Mouse (Mus musculus) thymus, adult 2 months (tissue): ENCODE measurements around the gene Rtn4ip1. TPM values are rescaled to one million over a fixed set of nuclear protein-coding genes. Genes with fewer than 3 reads are reported as not detected.

Source experiments
- DNase-seq: peaks from one replicate; pipeline ENCODE4 v3.0.0; 2021
- H3K27ac ChIP-seq: fragments of 200-500 bp; 2 replicates; pipeline ENCODE4 v1.5.1; 2012; ENCODE audit warnings: low read length, control low read depth; ENCODE audit not compliant: control insufficient read depth, insufficient read depth
- H3K27me3 ChIP-seq: fragments of 200-500 bp; 2 replicates; pipeline ENCODE4 v1.6.1; 2012; ENCODE audit warnings: mild to moderate bottlenecking, low read length, moderate library complexity, mixed read lengths; ENCODE audit not compliant: control insufficient read depth, insufficient read depth
- H3K36me3 ChIP-seq: fragments of 200-500 bp; 2 replicates; pipeline ENCODE4 v1.6.1; 2012; ENCODE audit warnings: mild to moderate bottlenecking, low read length, moderate library complexity; ENCODE audit not compliant: control insufficient read depth, insufficient read depth
- H3K4me1 ChIP-seq: fragments of 200-500 bp; replicated peaks from 2 replicates; pipeline ENCODE4 v1.6.1; 2012; ENCODE audit warnings: low read length; ENCODE audit not compliant: control insufficient read depth, insufficient read depth
- H3K4me3 ChIP-seq: fragments of 200-500 bp; 2 replicates; pipeline ENCODE4 v1.5.1; 2012; ENCODE audit warnings: mild to moderate bottlenecking, low read length, control low read depth, moderate library complexity; ENCODE audit not compliant: control insufficient read depth, insufficient read depth
- CTCF ChIP-seq: fragments of 200-500 bp; IDR thresholded peaks from 2 replicates; pipeline ENCODE4 v1.5.1; 2012; ENCODE audit warnings: mild to moderate bottlenecking, control low read depth, low read length, moderate library complexity, borderline replicate concordance; ENCODE audit not compliant: control insufficient read depth, poor library complexity, insufficient read depth; ENCODE audit errors: extremely low read depth
- POLR2A ChIP-seq: fragments of 200-500 bp; IDR thresholded peaks from 2 replicates; pipeline ENCODE4 v1.6.1; 2012; ENCODE audit warnings: mild to moderate bottlenecking, low read length, control low read depth, moderate library complexity; ENCODE audit not compliant: control insufficient read depth, poor library complexity, insufficient read depth; ENCODE audit errors: extremely low read depth
- WGBS: fragments of 180-500 bp; shearing (Covaris S2); methylation state at CpG from one replicate; pipeline ENCODE4 v1.1.7; 2018; 5-methylcytosine and 5-hydroxymethylcytosine counted together
- polyA plus RNA-seq: library from polyadenylated mRNA; depleted of rRNA; stranded (reverse); fragments of >200 nt; gene quantifications from 2 replicates; pipeline ENCODE4 v1.2.3, GENCODE M21; 2012

The Rtn4ip1 gene
- polyA plus RNA-seq, 1 experiment: 10.2 TPM

- Histone ChIP-seq H3K27me3 (no peaks in the 10 kb centered on the region), H3K4me3 (no peak overlapping the region), H3K36me3 (no peaks in the 10 kb centered on the region), H3K27ac (no peak overlapping the region), H3K4me1 (no peaks in the 10 kb centered on the region)
- TF ChIP-seq POLR2A (no peak), CTCF (no peak)
- WGBS: 62% methylated on average over 12 of the region's 12 CpGs
- DNase-seq: no peak
Measured at GRCm38 (mm10) chr10:43910032-43910872, 8.6 kb downstream of the Rtn4ip1 start.

- Histone ChIP-seq H3K4me3 (no peak overlapping the region), H3K36me3 (no peaks in the 10 kb centered on the region), H3K27me3 (no peaks in the 10 kb centered on the region), H3K4me1 (no peaks in the 10 kb centered on the region), H3K27ac (no peak overlapping the region)
- WGBS: 60% methylated on average over 8 of the region's 8 CpGs
- no peak for DNase-seq
- TF ChIP-seq POLR2A: no peak
- TF ChIP-seq CTCF: no peak
Measured at GRCm38 (mm10) chr10:43910873-43911142, 9.2 kb downstream of the Rtn4ip1 start.

- Histone ChIP-seq H3K36me3 (no peaks in the 10 kb centered on the region), H3K27ac (no peak overlapping the region), H3K4me1 (no peaks in the 10 kb centered on the region), H3K4me3 (no peak overlapping the region), H3K27me3 (no peaks in the 10 kb centered on the region)
- TF ChIP-seq CTCF: no peak
- TF ChIP-seq POLR2A: no peak
- no peak for DNase-seq
- WGBS: 85% methylated on average over 3 of the region's 3 CpGs
Measured at GRCm38 (mm10) chr10:43912236-43912635, 10.6 kb downstream of the Rtn4ip1 start.

GRCm38 (mm10) chr10:43916181-43916580, 14.6 kb downstream of the Rtn4ip1 start:
- 87% methylated on average over 12 of the region's 12 CpGs for WGBS
- TF ChIP-seq CTCF (no peak), POLR2A (no peak)
- H3K27ac ChIP-seq: no peak overlapping the region
- no peaks in the 10 kb centered on the region for H3K4me1 ChIP-seq
- DNase-seq: no peak
- no peaks in the 10 kb centered on the region for H3K36me3 ChIP-seq
- H3K27me3 ChIP-seq: no peaks in the 10 kb centered on the region
- H3K4me3 ChIP-seq: no peak overlapping the region

- Histone ChIP-seq H3K27ac (no peak overlapping the region), H3K36me3 (no peaks in the 10 kb centered on the region), H3K4me1 (no peaks in the 10 kb centered on the region), H3K27me3 (no peaks in the 10 kb centered on the region), H3K4me3 (no peak overlapping the region)
- no peak for DNase-seq
- WGBS: 23% methylated on average over 2 of the region's 2 CpGs
- no peak for TF ChIP-seq POLR2A
- no peak for TF ChIP-seq CTCF
Measured at GRCm38 (mm10) chr10:43916737-43917136, 15.1 kb downstream of the Rtn4ip1 start.

GRCm38 (mm10) chr10:43918696-43919608, 17.3 kb downstream of the Rtn4ip1 start:
- TF ChIP-seq CTCF (peak; percentile 83; the same call in 1 of the 2 replicates), POLR2A (no peak)
- DNase-seq: peak; percentile 88
- 50% methylated on average over 17 of the region's 17 CpGs for WGBS
- H3K27ac ChIP-seq: no peak overlapping the region
- H3K27me3 ChIP-seq: no peaks in the 10 kb centered on the region
- no peak overlapping the region for H3K4me3 ChIP-seq
- no peaks in the 10 kb centered on the region for H3K4me1 ChIP-seq
- no peaks in the 10 kb centered on the region for H3K36me3 ChIP-seq
